Mouse (Mus musculus): Measurements from ENCODE around the gene Sult2a3. TPM values are rescaled to one million over a fixed set of nuclear protein-coding genes. Genes with fewer than 3 reads are reported as not detected.
"Not testable (repeated sequence)": the region's sequence is repeated elsewhere in the genome, so short reads cannot be mapped to it uniquely, and the experiment has no call there.

Sult2a3 gene
- not detected for total RNA-seq (2021)
- long read RNA-seq, experiment 1: 0 reads
- long read RNA-seq, experiment 2: 0 reads

DNA sequence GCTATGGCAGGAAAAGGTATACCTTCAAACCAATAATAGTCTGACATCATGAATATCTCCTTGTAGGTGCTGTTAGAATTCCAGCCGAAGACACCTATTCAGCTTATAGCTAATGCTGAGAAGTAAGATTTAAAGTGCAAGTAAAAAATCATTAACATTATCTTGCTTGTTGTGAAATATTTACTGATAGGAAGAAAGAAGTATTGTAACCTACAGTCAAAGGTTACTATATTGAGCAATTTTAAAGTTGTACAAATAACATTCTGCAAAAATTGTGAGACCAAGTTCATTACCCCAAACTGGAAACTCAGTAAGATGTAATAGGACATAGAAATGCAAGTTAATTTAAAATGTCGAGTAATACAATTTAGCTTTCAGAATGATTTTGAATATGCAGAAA lies at the start of gene Sult2a3:
TSS of gene Sult2a3 (minus strand) at position 101 of the 400 bp plus-strand sequence.
- DNase-seq (ENCODE audit: low spot score in 2 of 2): no peak

DNA sequence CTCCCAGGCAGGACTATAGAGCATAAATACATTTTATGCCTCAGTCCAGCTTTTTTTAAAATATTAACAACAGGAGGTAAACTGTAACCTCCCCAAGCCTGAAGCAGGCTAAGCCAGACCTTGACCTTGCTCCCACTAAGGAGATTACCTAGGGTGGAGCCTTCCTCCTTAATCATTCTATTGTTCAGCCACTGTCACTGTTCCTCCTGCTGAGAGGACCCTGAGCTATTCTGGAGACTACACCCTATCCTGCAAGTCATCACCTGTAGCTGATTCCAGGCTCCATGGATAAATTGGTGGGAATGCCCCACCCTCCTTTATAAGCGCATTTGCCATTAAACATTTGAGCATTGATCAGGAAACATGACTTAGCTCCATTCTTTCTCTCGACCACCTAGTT lies 2.4 kb downstream of the Sult2a3 start:
- DNase-seq (ENCODE audit: low spot score in 2 of 2): no peak

DNA sequence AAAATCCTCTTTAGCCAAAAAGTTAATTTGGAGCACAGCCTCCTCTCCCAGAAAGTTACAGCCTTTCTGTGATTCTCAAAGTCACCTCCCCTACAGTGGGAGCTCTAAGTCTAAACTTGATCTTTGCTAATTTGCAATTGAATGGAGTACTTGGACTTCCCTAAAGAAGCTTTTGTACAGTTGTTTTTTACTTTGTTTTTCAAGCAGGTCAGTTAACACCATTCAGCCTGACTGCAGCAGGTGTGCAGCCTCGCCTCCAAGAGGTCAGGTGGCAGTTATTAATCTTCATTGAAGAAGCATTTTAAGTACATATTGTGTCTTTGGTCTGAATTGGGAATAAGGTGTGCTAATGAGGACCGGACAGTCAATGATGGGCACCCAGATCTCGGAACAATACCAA lies 3.0 kb downstream of the Sult2a3 start:
- not testable (repeated sequence) for DNase-seq (ENCODE audit: low spot score in 2 of 2)

DNA sequence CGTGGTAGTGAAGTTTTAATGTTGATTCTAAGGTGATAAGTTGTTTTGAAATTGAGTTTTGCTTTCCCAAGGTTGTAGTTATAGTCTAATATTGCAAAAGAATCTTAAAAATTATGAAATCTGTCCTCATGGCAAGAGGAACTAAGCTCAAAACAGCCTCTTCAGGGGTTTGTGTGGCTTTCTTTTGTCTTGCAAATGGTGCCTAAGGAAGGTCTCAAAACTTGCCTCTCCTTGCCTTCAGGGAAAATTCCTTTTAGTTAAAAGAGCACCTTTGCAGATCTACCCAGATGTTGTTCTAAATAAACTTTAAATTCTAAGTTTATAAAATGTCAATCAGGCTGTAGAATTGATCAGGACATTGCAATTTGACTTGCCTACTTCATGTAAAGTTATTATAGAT lies 6.1 kb downstream of the Sult2a3 start:
- DNase-seq (ENCODE audit: low spot score in 2 of 2): no peak

DNA sequence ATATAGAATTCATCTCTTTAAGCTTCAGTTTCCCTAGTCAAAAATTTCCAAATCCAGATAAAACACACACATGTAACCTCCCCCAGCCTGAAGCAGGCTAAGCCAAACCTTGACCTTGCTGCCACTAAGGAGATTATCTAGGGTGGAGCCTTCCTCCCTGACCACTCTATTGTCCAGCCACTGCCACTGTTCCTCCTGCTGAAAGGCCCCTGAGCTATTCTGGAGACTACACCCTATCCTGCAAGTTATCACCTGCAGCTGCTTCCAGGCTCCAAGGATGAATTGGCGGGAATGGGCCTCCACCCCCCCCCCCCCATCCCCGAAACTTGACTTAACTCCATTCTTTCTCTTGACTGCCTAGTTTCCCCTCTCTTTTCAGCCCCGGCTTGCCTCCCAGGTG lies 8.4 kb downstream of the Sult2a3 start:
- DNase-seq (ENCODE audit: low spot score in 2 of 2): not testable (repeated sequence)

DNA sequence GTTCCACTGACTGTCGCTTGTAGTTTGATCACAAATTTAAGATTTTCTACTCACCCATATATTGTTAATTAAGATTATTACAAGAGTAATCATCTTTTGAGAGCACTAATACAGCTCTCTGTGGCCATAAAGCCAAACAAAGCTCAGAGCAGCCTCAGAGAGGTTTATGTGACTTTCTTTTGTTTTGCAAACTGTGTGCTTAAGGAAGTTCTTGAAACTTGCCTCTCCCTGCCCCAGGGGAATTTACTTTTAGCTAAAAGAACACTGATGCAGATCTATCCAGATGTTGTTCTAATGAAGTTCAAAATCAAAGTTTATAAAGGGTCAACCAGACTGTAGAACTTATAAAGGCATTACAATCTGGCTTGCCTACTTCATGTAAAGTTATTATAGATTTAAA lies 75.0 kb downstream of the Sult2a3 start:
- not testable (repeated sequence) for DNase-seq (ENCODE audit: low spot score in 2 of 2)

DNA sequence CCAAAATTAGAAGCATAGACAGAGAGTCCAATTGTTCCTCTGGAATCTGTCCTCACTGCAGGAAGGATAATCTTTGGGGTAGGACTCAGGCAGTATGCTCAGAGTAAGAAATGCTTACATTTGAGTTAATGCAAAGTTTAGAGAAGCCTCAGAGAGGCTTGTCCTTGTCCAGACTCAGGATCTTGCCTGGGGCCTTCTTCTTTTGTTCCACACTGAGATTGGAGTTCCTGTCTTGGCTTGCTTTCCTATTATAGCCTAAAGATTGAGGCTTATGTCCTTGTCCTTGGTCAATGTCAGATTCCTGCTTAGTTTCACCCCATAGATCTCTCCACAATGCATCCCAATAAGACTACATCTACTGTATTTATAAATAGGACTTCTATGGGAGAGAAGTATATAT lies 92.0 kb downstream of the Sult2a3 start:
- DNase-seq (ENCODE audit: low spot score in 2 of 2): not testable (repeated sequence)

Other genes starting within 250 kb of the Sult2a3 start
- gene Sult2a4, start 133.4 kb downstream of the Sult2a3 start, total RNA-seq (2021): not detected
- gene Sult2a6, start 131.8 kb upstream of the Sult2a3 start, total RNA-seq (2021): not detected
- gene Obox8, start 210.5 kb upstream of the Sult2a3 start, total RNA-seq (2021): not detected

Measured in left cerebral cortex, adult 18-20 months (tissue).